Mouse (Mus musculus) ES-E14 (cell line): ENCODE measurements around the gene Grb2. TPM values are rescaled to one million over a fixed set of nuclear protein-coding genes. Genes with fewer than 3 reads are reported as not detected.

Source experiments
- DNase-seq: peaks from one replicate; pipeline ENCODE4 v3.0.0-alpha.2; 2013; ENCODE audit warnings: low read depth, low spot score
- H3K27ac ChIP-seq: 2 replicates; pipeline ENCODE4 v1.5.1; 2012; ENCODE audit warnings: low read depth, mild to moderate bottlenecking, low read length, moderate library complexity, mixed read lengths; ENCODE audit not compliant: poor library complexity, insufficient read depth, severe bottlenecking
- H3K36me3 ChIP-seq: 2 replicates; pipeline ENCODE4 v1.6.1; 2012; ENCODE audit warnings: mild to moderate bottlenecking, low read length, moderate library complexity, mixed read lengths; ENCODE audit not compliant: control insufficient read depth, poor library complexity, insufficient read depth, severe bottlenecking
- H3K4me1 ChIP-seq, 2 experiments: fragments of 150-350 bp in 1 of 2; sonication (generic) in 1 of 2; 2 replicates each; pipeline ENCODE4 v1.6.1; 2012; ENCODE audit warnings: low read length in 2 of 2, mild to moderate bottlenecking in 1 of 2, mixed read lengths in 1 of 2; ENCODE audit not compliant: control insufficient read depth in 2 of 2, insufficient read depth in 2 of 2, poor library complexity in 1 of 2
- H3K4me3 ChIP-seq, 2 experiments: fragments of 150-350 bp in 1 of 2; sonication (generic) in 1 of 2; 2 replicates each; pipeline ENCODE4 v1.5.1; 2012; ENCODE audit warnings: low read length in 2 of 2, low read depth in 1 of 2, mild to moderate bottlenecking in 1 of 2, mixed read lengths in 1 of 2; ENCODE audit not compliant: insufficient read depth in 1 of 2, poor library complexity in 1 of 2, severe bottlenecking in 1 of 2
- H3K9ac ChIP-seq: 2 replicates; pipeline ENCODE4 v1.6.1; 2012; ENCODE audit warnings: low read depth, mild to moderate bottlenecking, low read length, mixed read lengths; ENCODE audit not compliant: poor library complexity, insufficient read depth, severe bottlenecking
- H3K9me3 ChIP-seq: fragments of 150-350 bp; sonication (generic); 2 replicates; pipeline ENCODE4 v1.6.1; 2012; ENCODE audit warnings: low read depth, mild to moderate bottlenecking, low read length; ENCODE audit not compliant: control insufficient read depth, insufficient read depth
- CHD2 ChIP-seq: IDR thresholded peaks from 2 replicates; pipeline ENCODE4 v1.6.1; 2014; ENCODE audit warnings: mild to moderate bottlenecking, low read depth, low read length, inconsistent platforms
- HCFC1 ChIP-seq: IDR thresholded peaks from 2 replicates; pipeline ENCODE4 v1.6.1; 2012; ENCODE audit warnings: low read length, inconsistent platforms, borderline replicate concordance; ENCODE audit not compliant: insufficient read depth
- MAFK ChIP-seq: IDR thresholded peaks from 2 replicates; pipeline ENCODE4 v1.6.1; 2014; ENCODE audit warnings: mild to moderate bottlenecking, low read depth, low read length, inconsistent platforms; ENCODE audit not compliant: insufficient read depth
- ZC3H11A ChIP-seq: IDR thresholded peaks from 2 replicates; pipeline ENCODE4 v1.6.1; 2012; ENCODE audit warnings: low read depth, mild to moderate bottlenecking, inconsistent platforms, low read length, borderline replicate concordance
- ZNF384 ChIP-seq: IDR thresholded peaks from 2 replicates; pipeline ENCODE4 v1.6.1; 2012; ENCODE audit warnings: low read depth, low read length, inconsistent platforms
- in situ Hi-C, 2 experiments: fragments of 600-800 bp; cut with MboI; formaldehyde crosslinking; loops; one replicate each; pipeline ENCODE4 v1.15.1; 2025; ENCODE audit warnings: low sequenced_read_pairs in 2 of 2, inconsistent platforms in 1 of 2; ENCODE audit not compliant: unreplicated experiment in 2 of 2
- total RNA-seq: library from RNA; depleted of rRNA; stranded (reverse); fragments of 300-350 nt; gene quantifications from 2 replicates; pipeline ENCODE4 v1.2.3, GENCODE M21; 2012

Gene Grb2
- total RNA-seq, 1 experiment = 24.4 TPM

GRCm38 (mm10) chr11:115684877-115685276, 23.5 kb downstream of the Grb2 start:
- Histone ChIP-seq H3K9ac (no peak overlapping the region), H3K4me3 (no peak overlapping the region), H3K4me1 (peaks cover 0 to 5% of the 10 kb centered on the region in 2 experiments; a peak in 2 of 4 replicates), H3K9me3 (no peaks in the 10 kb centered on the region), H3K27ac (no peak overlapping the region), H3K36me3 (peaks cover 4% of the 10 kb centered on the region; the same call in 1 of the 2 replicates)
- DNase-seq = no peak
- in situ Hi-C loops = no loop called here
- TF ChIP-seq MAFK (no peak), HCFC1 (no peak), ZNF384 (no peak)

- H3K36me3 ChIP-seq = peaks cover 4% of the 10 kb centered on the region; the same call in 1 of the 2 replicates
- H3K9me3 ChIP-seq = no peaks in the 10 kb centered on the region
- H3K27ac ChIP-seq = no peak overlapping the region
- TF ChIP-seq MAFK (no peak), HCFC1 (no peak)
- no peak overlapping the region for H3K9ac ChIP-seq
- H3K4me3 ChIP-seq = no peak overlapping the region
- in situ Hi-C loops = no loop called here
- peaks cover 0 to 8% of the 10 kb centered on the region in 2 experiments; a peak in 1 of 4 replicates for H3K4me1 ChIP-seq
- DNase-seq = no peak
Measured at GRCm38 (mm10) chr11:115683326-115683725, 25.1 kb downstream of the Grb2 start.

GRCm38 (mm10) chr11:115682411-115682810, 26.0 kb downstream of the Grb2 start:
- Histone ChIP-seq H3K36me3 (peaks cover 4% of the 10 kb centered on the region; the same call in 1 of the 2 replicates), H3K27ac (no peak overlapping the region), H3K9me3 (no peaks in the 10 kb centered on the region), H3K9ac (no peak overlapping the region), H3K4me1 (peaks cover 0 to 6% of the 10 kb centered on the region in 2 experiments; a peak in 1 of 4 replicates), H3K4me3 (no peak overlapping the region)
- in situ Hi-C loops = no loop called here
- no peak for DNase-seq
- TF ChIP-seq ZNF384 (no peak), CHD2 (no peak), ZC3H11A (no peak), HCFC1 (no peak), MAFK (no peak)

- no peak overlapping the region for H3K9ac ChIP-seq
- peaks cover 3 to 10% of the 10 kb centered on the region in 2 experiments; a peak in 2 of 4 replicates for H3K4me1 ChIP-seq
- H3K9me3 ChIP-seq = no peaks in the 10 kb centered on the region
- H3K4me3 ChIP-seq = no peak overlapping the region
- in situ Hi-C loops = no loop called here
- TF ChIP-seq ZC3H11A (no peak), CHD2 (no peak), MAFK (no peak), ZNF384 (no peak), HCFC1 (no peak)
- no peak overlapping the region for H3K27ac ChIP-seq
- H3K36me3 ChIP-seq = peaks cover 4% of the 10 kb centered on the region; the same call in 1 of the 2 replicates
- no peak for DNase-seq
Measured at GRCm38 (mm10) chr11:115679554-115680238, 28.7 kb downstream of the Grb2 start.

GRCm38 (mm10) chr11:115678861-115679260, 29.5 kb downstream of the Grb2 start:
- DNase-seq = no peak
- Histone ChIP-seq H3K36me3 (peaks cover 4% of the 10 kb centered on the region; the same call in 1 of the 2 replicates), H3K4me3 (no peak overlapping the region), H3K4me1 (peaks cover 3 to 9% of the 10 kb centered on the region in 2 experiments; a peak in 2 of 4 replicates), H3K27ac (no peak overlapping the region), H3K9me3 (no peaks in the 10 kb centered on the region), H3K9ac (no peak overlapping the region)
- no peak for TF ChIP-seq ZNF384
- TF ChIP-seq CHD2 = no peak
- TF ChIP-seq HCFC1 = no peak
- in situ Hi-C loops = no loop called here
